In the genomic region with DNA sequence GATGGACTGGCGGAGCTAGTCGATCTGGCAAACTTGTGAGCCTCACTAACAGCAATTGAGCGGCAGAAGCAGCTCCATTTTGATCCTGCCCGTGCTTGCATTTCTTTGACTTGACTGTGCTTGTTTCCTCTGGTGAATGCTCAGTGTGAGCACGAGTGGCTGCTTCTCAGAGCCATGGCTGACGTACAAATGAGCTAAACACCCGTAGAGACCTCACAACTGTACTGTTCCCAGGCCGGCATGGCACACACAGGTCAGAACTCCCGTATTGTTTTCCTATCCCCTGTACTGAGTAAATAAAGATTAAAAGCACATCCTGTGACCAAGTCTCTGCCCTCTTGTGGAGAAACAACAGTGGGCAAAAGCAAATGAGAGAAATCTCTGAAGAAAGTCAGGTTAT, we compare ENCODE assay signal across 24 mouse cellular contexts. TPM values are rescaled to one million over a fixed set of nuclear protein-coding genes. Genes with fewer than 3 reads are reported as not detected.
DNase-seq lines count a peak whose midpoint lies in the region; ATAC-seq and TF ChIP-seq lines count a peak whose summit lies in the region.
"Had no signal": no experiment of that assay in that cellular context is flagged by ENCODE, and none has a peak within 500 bp of the region (broad histone marks: within the 10 kb centered on the region; RNA-seq: fewer than 3 reads in every experiment).

No protein-coding gene starts in this region.

- 78% methylated on average over 9 of the region's 9 CpGs for WGBS in heart, embryonic 11.5 days (ENCODE audit: insufficient replicate concordance)
- 83% methylated on average over 9 of the region's 9 CpGs for WGBS in kidney, postnatal 0 days
- 80% methylated on average over 9 of the region's 9 CpGs for WGBS in kidney, embryonic 15.5 days
- 84% methylated on average over 9 of the region's 9 CpGs for WGBS in midbrain, embryonic 11.5 days
- WGBS in midbrain, embryonic 16.5 days: 84% methylated on average over 9 of the region's 9 CpGs
- 60% methylated on average over 9 of the region's 9 CpGs for WGBS in stomach, postnatal 0 days

- H3K27me3 ChIP-seq in heart, embryonic 11.5 days (ENCODE audit: control insufficient read depth, insufficient read depth, low read length): no peaks in the 10 kb centered on the region
- no peaks in the 10 kb centered on the region for H3K27me3 ChIP-seq in kidney, postnatal 0 days (ENCODE audit: insufficient read depth, low read length)
- no peaks in the 10 kb centered on the region for H3K27me3 ChIP-seq in kidney, embryonic 15.5 days
- no peaks in the 10 kb centered on the region for H3K27me3 ChIP-seq in midbrain, embryonic 11.5 days (ENCODE audit: control insufficient read depth, insufficient read depth, low read length)
- no peaks in the 10 kb centered on the region for H3K27me3 ChIP-seq in midbrain, embryonic 16.5 days (ENCODE audit: control insufficient read depth, insufficient read depth, low read depth, low read length)
- no peaks in the 10 kb centered on the region for H3K27me3 ChIP-seq in stomach, postnatal 0 days (ENCODE audit: control insufficient read depth, insufficient read depth, low read length)
- H3K27me3 ChIP-seq: embryonic facial prominence, embryonic 13.5 days; forebrain, embryonic 12.5 days; forebrain, embryonic 15.5 days; hindbrain, embryonic 12.5 days; hindbrain, embryonic 15.5 days had no signal

- peak; percentile 80 for DNase-seq in heart, adult 11 months
- DNase-seq in kidney, postnatal 0 days (ENCODE audit: low spot score): no peak
- DNase-seq in midbrain, embryonic 11.5 days (ENCODE audit: low spot score, missing footprints): peak; percentile 70
- DNase-seq in stomach, postnatal 0 days (ENCODE audit: low spot score): no peak
- no peak for DNase-seq in urinary bladder, postnatal 36 days (ENCODE audit: low spot score in 2 of 2)
- DNase-seq: adrenal gland, adult 2 months; adrenal gland, postnatal 14 days; cerebellum, adult 11 months; cerebellum, adult 2 months; cerebellum, adult 9-11 months; cerebellum, postnatal 25 days; gastrocnemius, postnatal 36 days had no signal

- no peaks in the 10 kb centered on the region for H3K9me3 ChIP-seq in heart, embryonic 11.5 days (replicated peaks; ENCODE audit: control insufficient read depth, low read length)
- no peaks in the 10 kb centered on the region for H3K9me3 ChIP-seq in kidney, postnatal 0 days (replicated peaks; ENCODE audit: low read length)
- no peaks in the 10 kb centered on the region for H3K9me3 ChIP-seq in kidney, embryonic 15.5 days (replicated peaks)
- no peaks in the 10 kb centered on the region for H3K9me3 ChIP-seq in midbrain, embryonic 11.5 days (ENCODE audit: control insufficient read depth, low read length)
- no peaks in the 10 kb centered on the region for H3K9me3 ChIP-seq in midbrain, embryonic 16.5 days (replicated peaks; ENCODE audit: control insufficient read depth, low read length, poor library complexity, severe bottlenecking)
- H3K9me3 ChIP-seq in stomach, postnatal 0 days (ENCODE audit: control insufficient read depth, low read length): no peaks in the 10 kb centered on the region
- H3K9me3 ChIP-seq: embryonic facial prominence, embryonic 10.5 days; embryonic facial prominence, embryonic 13.5 days; forebrain, embryonic 12.5 days; forebrain, embryonic 15.5 days; hindbrain, embryonic 12.5 days; hindbrain, embryonic 15.5 days had no signal

- TF ChIP-seq EP300 in stomach, postnatal 0 days (optimal IDR thresholded peaks at IDR 0.05): no peak

- H3K4me2 ChIP-seq in heart, embryonic 11.5 days: no peak overlapping the region
- H3K4me2 ChIP-seq in kidney, postnatal 0 days (ENCODE audit: low read length): no peak overlapping the region
- no peak overlapping the region for H3K4me2 ChIP-seq in kidney, embryonic 15.5 days
- H3K4me2 ChIP-seq in midbrain, embryonic 11.5 days: no peak overlapping the region
- H3K4me2 ChIP-seq in midbrain, embryonic 16.5 days (ENCODE audit: low read length): no peak overlapping the region
- H3K4me2 ChIP-seq in stomach, postnatal 0 days (replicated peaks; ENCODE audit: low read depth): no peak overlapping the region
- H3K4me2 ChIP-seq: embryonic facial prominence, embryonic 13.5 days; forebrain, embryonic 12.5 days; forebrain, embryonic 15.5 days; hindbrain, embryonic 12.5 days; hindbrain, embryonic 15.5 days had no signal

- no peaks in the 10 kb centered on the region for H3K4me1 ChIP-seq in heart, embryonic 11.5 days (ENCODE audit: control insufficient read depth, insufficient read depth, low read length)
- H3K4me1 ChIP-seq in kidney, postnatal 0 days (replicated peaks; ENCODE audit: insufficient read depth, low read length): no peaks in the 10 kb centered on the region
- H3K4me1 ChIP-seq in kidney, embryonic 15.5 days: no peaks in the 10 kb centered on the region
- H3K4me1 ChIP-seq in midbrain, embryonic 11.5 days (ENCODE audit: control insufficient read depth, insufficient read depth, low read length): no peaks in the 10 kb centered on the region
- H3K4me1 ChIP-seq in midbrain, embryonic 16.5 days (ENCODE audit: control insufficient read depth, insufficient read depth, low read length): no peaks in the 10 kb centered on the region
- no peaks in the 10 kb centered on the region for H3K4me1 ChIP-seq in stomach, postnatal 0 days (replicated peaks; ENCODE audit: control insufficient read depth, insufficient read depth)
- H3K4me1 ChIP-seq: embryonic facial prominence, embryonic 10.5 days; embryonic facial prominence, embryonic 13.5 days; forebrain, embryonic 12.5 days; forebrain, embryonic 15.5 days; hindbrain, embryonic 12.5 days; hindbrain, embryonic 15.5 days had no signal

- H3K9ac ChIP-seq in heart, embryonic 11.5 days (ENCODE audit: low read depth, low read length): no peak overlapping the region
- H3K9ac ChIP-seq in kidney, postnatal 0 days (ENCODE audit: low read depth, low read length): no peak overlapping the region
- H3K9ac ChIP-seq in kidney, embryonic 15.5 days: no peak overlapping the region
- no peak overlapping the region for H3K9ac ChIP-seq in midbrain, embryonic 11.5 days (ENCODE audit: low read length)
- no peak overlapping the region for H3K9ac ChIP-seq in midbrain, embryonic 16.5 days (ENCODE audit: low read depth, low read length)
- no peak overlapping the region for H3K9ac ChIP-seq in stomach, postnatal 0 days (ENCODE audit: low read length)
- H3K9ac ChIP-seq: embryonic facial prominence, embryonic 13.5 days; forebrain, embryonic 12.5 days; forebrain, embryonic 15.5 days; hindbrain, embryonic 12.5 days; hindbrain, embryonic 15.5 days had no signal

- ATAC-seq in heart, embryonic 11.5 days (replicated peaks; ENCODE audit: insufficient number of reproducible peaks, low FRiP score, low TSS enrichment): no peak
- ATAC-seq in kidney, postnatal 0 days (replicated peaks; ENCODE audit: low FRiP score, low read depth): no peak
- no peak for ATAC-seq in kidney, embryonic 15.5 days (replicated peaks; ENCODE audit: low FRiP score)
- ATAC-seq in midbrain, embryonic 11.5 days (ENCODE audit: low FRiP score): no peak
- ATAC-seq in midbrain, embryonic 16.5 days: no peak
- ATAC-seq in stomach, postnatal 0 days (ENCODE audit: low FRiP score, low TSS enrichment): no peak
- ATAC-seq: CD4-positive, CD25-positive, alpha-beta regulatory T cell, adult 4 months; forebrain, embryonic 15.5 days had no signal

- no peak overlapping the region for H3K4me3 ChIP-seq in heart, embryonic 11.5 days (ENCODE audit: low read depth, low read length)
- H3K4me3 ChIP-seq in kidney, postnatal 0 days (replicated peaks; ENCODE audit: low read depth, low read length): no peak overlapping the region
- no peak overlapping the region for H3K4me3 ChIP-seq in kidney, embryonic 15.5 days (replicated peaks)
- H3K4me3 ChIP-seq in midbrain, embryonic 11.5 days (ENCODE audit: low read depth, low read length): no peak overlapping the region
- no peak overlapping the region for H3K4me3 ChIP-seq in midbrain, embryonic 16.5 days (ENCODE audit: low read depth, low read length)
- H3K4me3 ChIP-seq in stomach, postnatal 0 days (ENCODE audit: low read depth, low read length): no peak overlapping the region
- H3K4me3 ChIP-seq: embryonic facial prominence, embryonic 10.5 days; embryonic facial prominence, embryonic 13.5 days; erythroblast, embryonic 14.5 days; forebrain, embryonic 12.5 days; forebrain, embryonic 15.5 days; hindbrain, embryonic 12.5 days; hindbrain, embryonic 15.5 days had no signal

- H3K27ac ChIP-seq in heart, embryonic 11.5 days (ENCODE audit: low read depth, low read length): no peak overlapping the region
- no peak overlapping the region for H3K27ac ChIP-seq in kidney, postnatal 0 days
- no peak overlapping the region for H3K27ac ChIP-seq in kidney, embryonic 15.5 days
- H3K27ac ChIP-seq in midbrain, embryonic 11.5 days (ENCODE audit: low read depth, low read length): no peak overlapping the region
- no peak overlapping the region for H3K27ac ChIP-seq in midbrain, embryonic 16.5 days (ENCODE audit: low read length)
- no peak overlapping the region for H3K27ac ChIP-seq in stomach, postnatal 0 days (replicated peaks)
- H3K27ac ChIP-seq: embryonic facial prominence, embryonic 10.5 days; embryonic facial prominence, embryonic 13.5 days; forebrain, embryonic 12.5 days; forebrain, embryonic 15.5 days; hindbrain, embryonic 12.5 days; hindbrain, embryonic 15.5 days had no signal

- H3K36me3 ChIP-seq in heart, embryonic 11.5 days (ENCODE audit: control insufficient read depth, insufficient read depth, low read length): peaks cover 6% of the 10 kb centered on the region
- H3K36me3 ChIP-seq in kidney, postnatal 0 days (ENCODE audit: insufficient read depth, low read length): peaks cover 5% of the 10 kb centered on the region; the same call in 1 of the 2 replicates
- peaks cover 24% of the 10 kb centered on the region for H3K36me3 ChIP-seq in kidney, embryonic 15.5 days
- H3K36me3 ChIP-seq in midbrain, embryonic 11.5 days (ENCODE audit: control insufficient read depth, insufficient read depth, low read length): peaks cover 2% of the 10 kb centered on the region; the same call in 1 of the 2 replicates
- H3K36me3 ChIP-seq in midbrain, embryonic 16.5 days (ENCODE audit: control insufficient read depth, insufficient read depth, low read length): no peaks in the 10 kb centered on the region
- H3K36me3 ChIP-seq in stomach, postnatal 0 days (ENCODE audit: control insufficient read depth, insufficient read depth, low read length): peaks cover 5% of the 10 kb centered on the region; the same call in 1 of the 2 replicates
- H3K36me3 ChIP-seq: forebrain, embryonic 15.5 days; hindbrain, embryonic 15.5 days had no signal

- TF ChIP-seq CTCF in kidney, postnatal 0 days (IDR thresholded peaks at IDR 0.05; ENCODE audit: low read depth): 0 out of 2 replicates have a peak, but pooled peaks have one; percentile 8
- peak; percentile 34; the same call in 1 of the 2 replicates for TF ChIP-seq CTCF in stomach, postnatal 0 days (IDR thresholded peaks at IDR 0.05; ENCODE audit: low read depth)

RNA-seq across cellular contexts. Expression of gene Cyp39a1, which starts 22.4 kb away (rescaled TPM):
- 18.6 and 22.5 TPM in 2 replicates for polyA plus RNA-seq in heart, embryonic 11.5 days (2014; fragmentation: Nextera tagmentation; extraction: Ambion mirVana)
- 24.0 and 25.0 TPM in 2 replicates for polyA plus RNA-seq in kidney, postnatal 0 days (2015; fragmentation: Nextera tagmentation; extraction: Ambion mirVana)
- polyA plus RNA-seq in kidney, embryonic 15.5 days (2015; fragmentation: Nextera tagmentation; extraction: Ambion mirVana): 24.8 and 27.3 TPM in 2 replicates
- 31.4 and 37.0 TPM in 2 replicates for polyA plus RNA-seq in midbrain, embryonic 11.5 days (2014; fragmentation: Nextera tagmentation; extraction: Ambion mirVana)
- polyA plus RNA-seq in midbrain, embryonic 16.5 days (2015; fragmentation: Nextera tagmentation; extraction: Ambion mirVana): 7.6 and 8.6 TPM in 2 replicates
- 14.0 and 14.4 TPM in 2 replicates for polyA plus RNA-seq in stomach, postnatal 0 days (2015; fragmentation: Nextera tagmentation; extraction: Ambion mirVana)
- polyA plus RNA-seq: erythroblast, embryonic 14.5 days had no signal

RNA-seq across cellular contexts. Expression of gene Slc25a27, which starts 22.6 kb away (rescaled TPM):
- 10.2 and 10.8 TPM in 2 replicates for polyA plus RNA-seq in heart, embryonic 11.5 days (2014; fragmentation: Nextera tagmentation; extraction: Ambion mirVana)
- 6.8 and 7.3 TPM in 2 replicates for polyA plus RNA-seq in kidney, postnatal 0 days (2015; fragmentation: Nextera tagmentation; extraction: Ambion mirVana)
- 17.8 and 22.6 TPM in 2 replicates for polyA plus RNA-seq in kidney, embryonic 15.5 days (2015; fragmentation: Nextera tagmentation; extraction: Ambion mirVana)
- polyA plus RNA-seq in midbrain, embryonic 11.5 days (2014; fragmentation: Nextera tagmentation; extraction: Ambion mirVana): 26.8 and 30.8 TPM in 2 replicates
- polyA plus RNA-seq in midbrain, embryonic 16.5 days (2015; fragmentation: Nextera tagmentation; extraction: Ambion mirVana): 123 and 129 TPM in 2 replicates
- 5.9 and 7.5 TPM in 2 replicates for polyA plus RNA-seq in stomach, postnatal 0 days (2015; fragmentation: Nextera tagmentation; extraction: Ambion mirVana)
- polyA plus RNA-seq: erythroblast, embryonic 14.5 days had no signal

RNA-seq across cellular contexts. Expression of gene Tdrd6, which starts 59.5 kb away (rescaled TPM):
- 0.03 TPM in 1 of 2 replicates, not detected in the other for polyA plus RNA-seq in heart, embryonic 11.5 days (2014; fragmentation: Nextera tagmentation; extraction: Ambion mirVana)
- polyA plus RNA-seq in kidney, postnatal 0 days (2015; fragmentation: Nextera tagmentation; extraction: Ambion mirVana): 0.26 and 0.58 TPM in 2 replicates
- polyA plus RNA-seq in kidney, embryonic 15.5 days (2015; fragmentation: Nextera tagmentation; extraction: Ambion mirVana): 0.03 TPM in 1 of 2 replicates, not detected in the other
- polyA plus RNA-seq in midbrain, embryonic 11.5 days (2014; fragmentation: Nextera tagmentation; extraction: Ambion mirVana): not detected in 2 replicates
- polyA plus RNA-seq in midbrain, embryonic 16.5 days (2015; fragmentation: Nextera tagmentation; extraction: Ambion mirVana): 0.52 and 1.5 TPM in 2 replicates
- 0.08 TPM in 1 of 2 replicates, not detected in the other for polyA plus RNA-seq in stomach, postnatal 0 days (2015; fragmentation: Nextera tagmentation; extraction: Ambion mirVana)
- polyA plus RNA-seq: adrenal gland, adult 2 months; C2C12; CD4-positive, CD25-positive, alpha-beta regulatory T cell, adult 4 months; erythroblast, embryonic 14.5 days had no signal

Comparison
In these comparisons a context has a peak if more than half of its experiments do, and no peak if none do; other contexts are left out.
1. DNase-seq: peak in heart, adult 11 months (single experiment) and midbrain, embryonic 11.5 days (single experiment); none in kidney, postnatal 0 days (single experiment), stomach, postnatal 0 days (single experiment) and urinary bladder, postnatal 36 days (0 of 2).